Mouse (Mus musculus) stomach, postnatal 0 days (tissue): ENCODE data around the gene Gcfc2. TPM values are rescaled to one million over a fixed set of nuclear protein-coding genes. Genes with fewer than 3 reads are reported as not detected.

ENCODE experiments used
- ATAC-seq: fragments of 200-750 bp; cut with Nextera tagmentation; 2 replicates; pipeline ENCODE4 v1.8.0; 2017; ENCODE audit not compliant: low FRiP score, low TSS enrichment
- DNase-seq: peaks from one replicate; pipeline ENCODE4 v3.0.0-alpha.2; 2016; ENCODE audit warnings: low spot score
- H3K27ac ChIP-seq: fragments of 300-500 bp; sonication (generic); replicated peaks from 2 replicates; pipeline ENCODE4 v1.5.1; 2014; ENCODE audit warnings: mild to moderate bottlenecking, control low read depth
- H3K27me3 ChIP-seq: fragments of 300-500 bp; sonication (generic); 2 replicates; pipeline ENCODE4 v1.6.1; 2014; ENCODE audit warnings: low read length; ENCODE audit not compliant: control insufficient read depth, insufficient read depth
- H3K36me3 ChIP-seq: fragments of 300-500 bp; sonication (generic); 2 replicates; pipeline ENCODE4 v1.6.1; 2014; ENCODE audit warnings: low read length, mixed read lengths; ENCODE audit not compliant: control insufficient read depth, insufficient read depth
- H3K4me1 ChIP-seq: fragments of 300-500 bp; sonication (generic); replicated peaks from 2 replicates; pipeline ENCODE4 v1.6.1; 2014; ENCODE audit warnings: antibody characterized with exemption; ENCODE audit not compliant: control insufficient read depth, insufficient read depth
- H3K4me2 ChIP-seq: fragments of 300-500 bp; sonication (generic); replicated peaks from 2 replicates; pipeline ENCODE4 v1.6.1; 2014; ENCODE audit warnings: low read depth, mild to moderate bottlenecking, control low read depth, moderate library complexity
- H3K4me3 ChIP-seq: fragments of 300-500 bp; sonication (generic); 2 replicates; pipeline ENCODE4 v1.5.1; 2014; ENCODE audit warnings: low read depth, low read length, control low read depth
- H3K9ac ChIP-seq: fragments of 300-500 bp; sonication (generic); 2 replicates; pipeline ENCODE4 v1.6.1; 2014; ENCODE audit warnings: mild to moderate bottlenecking, low read length, control low read depth, mixed read lengths
- H3K9me3 ChIP-seq: fragments of 300-500 bp; sonication (generic); 2 replicates; pipeline ENCODE4 v1.6.1; 2016; ENCODE audit warnings: low read length; ENCODE audit not compliant: control insufficient read depth
- CTCF ChIP-seq: IDR thresholded peaks from 2 replicates; pipeline ENCODE4 v1.5.1; 2016; ENCODE audit warnings: antibody characterized with exemption, low read depth, mild to moderate bottlenecking, moderate library complexity
- EP300 ChIP-seq: optimal IDR thresholded peaks from 2 replicates; pipeline ENCODE3; 2016; ENCODE audit warnings: antibody characterized with exemption
- WGBS: fragments of 180-500 bp; shearing (Covaris S2); extraction: QIAGEN DNeasy Blood & Tissue Kit; methylation state at CpG from one replicate; pipeline ENCODE4 v1.1.7; 2014; 5-methylcytosine and 5-hydroxymethylcytosine counted together
- polyA plus RNA-seq: library from polyadenylated mRNA; unstranded; fragments of >200 nt; fragmentation: Nextera tagmentation; extraction: Ambion mirVana; gene quantifications from 2 replicates; pipeline ENCODE4 v1.2.1, GENCODE M21; 2015

The Gcfc2 gene
- 3.3 and 3.7 TPM in 2 replicates for polyA plus RNA-seq

DNA sequence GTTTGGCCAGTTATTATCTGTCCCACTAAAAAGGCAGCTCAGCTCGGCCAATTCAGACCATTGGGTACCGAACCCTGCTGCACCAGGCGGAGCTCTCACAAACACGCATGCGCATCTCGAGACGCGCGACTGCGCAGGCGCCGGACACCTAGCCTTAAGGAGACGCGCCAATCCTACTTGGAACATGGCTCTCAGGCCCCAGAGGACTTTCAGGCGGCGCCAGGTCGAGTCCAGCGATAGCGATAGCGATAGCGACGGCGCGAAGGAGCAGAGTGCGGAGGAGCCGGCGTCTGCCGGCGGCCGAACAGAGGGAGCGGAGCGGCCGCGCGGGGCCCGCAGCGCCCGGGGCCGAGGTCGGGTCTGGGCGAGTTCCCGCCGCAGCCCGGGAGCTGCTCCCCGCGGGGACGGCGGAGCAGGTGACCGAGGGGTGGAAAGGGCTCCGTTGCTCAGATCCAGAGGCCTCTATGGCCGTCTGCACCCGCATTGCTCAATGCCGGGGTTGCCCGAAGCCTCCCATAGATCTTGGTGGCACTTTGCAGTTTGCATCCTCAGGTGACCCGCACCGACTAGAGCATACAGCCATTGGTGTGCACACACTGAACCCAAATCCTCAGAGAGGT lies at the start of gene Gcfc2:
Gene Gcfc2, plus strand, starts transcription at position 147 of the 620 bp plus-strand sequence.
- ATAC-seq (peak; percentile 93), DNase-seq (peak; percentile 92)
- Histone ChIP-seq H3K9ac (peak within 1 kb of the TSS; percentile 92), H3K4me3 (peak within 1 kb of the TSS; percentile 91), H3K4me2 (peak within 1 kb of the TSS; percentile 84), H3K36me3 (no peaks in the 10 kb centered on the region), H3K27me3 (no peaks in the 10 kb centered on the region), H3K27ac (peak within 1 kb of the TSS; percentile 77), H3K4me1 (0 out of 2 replicates have a peak, but pooled peaks cover 3% of the 10 kb centered on the region), H3K9me3 (no peaks in the 10 kb centered on the region)
- under 1% methylated on average over 44 of the region's 56 CpGs for WGBS
- TF ChIP-seq EP300 (no peak), CTCF (0 out of 2 replicates have a peak, but pooled peaks have one; percentile 4)

DNA sequence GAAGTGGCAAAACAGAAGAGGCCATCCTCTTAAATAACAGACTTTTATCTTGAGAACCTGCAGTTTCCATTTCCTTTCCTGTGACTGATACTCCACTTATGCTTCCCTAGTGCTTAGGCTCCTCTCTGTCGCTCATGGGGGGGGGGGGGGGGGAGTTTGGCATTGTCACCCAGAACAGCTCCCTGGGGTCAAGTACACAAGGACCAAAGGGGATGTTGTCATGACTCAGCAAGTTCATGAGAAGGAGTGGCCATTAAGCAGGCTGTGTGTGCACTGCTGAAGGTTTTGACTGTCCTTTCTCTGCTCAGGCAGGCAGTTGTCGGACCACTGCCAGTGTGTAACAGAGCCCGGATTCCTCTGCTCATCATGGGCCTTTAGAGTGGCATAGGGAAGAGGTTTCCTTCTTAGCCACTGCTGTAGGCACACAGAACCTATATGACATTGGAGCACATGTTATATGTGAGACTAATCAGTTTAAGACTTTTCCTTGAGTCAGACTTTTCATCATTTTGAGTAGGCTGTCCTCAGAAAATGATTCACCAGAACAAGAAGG lies 27.7 kb upstream of the Gcfc2 start:
- Histone ChIP-seq H3K9me3 (no peaks in the 10 kb centered on the region), H3K4me3 (no peak overlapping the region), H3K4me2 (no peak overlapping the region), H3K27me3 (no peaks in the 10 kb centered on the region), H3K36me3 (no peaks in the 10 kb centered on the region), H3K4me1 (no peaks in the 10 kb centered on the region), H3K27ac (no peak overlapping the region), H3K9ac (no peak overlapping the region)
- no peak for DNase-seq
- ATAC-seq: no peak
- TF ChIP-seq EP300: no peak
- TF ChIP-seq CTCF: no peak
- 66% methylated on average over 3 of the region's 3 CpGs for WGBS

DNA sequence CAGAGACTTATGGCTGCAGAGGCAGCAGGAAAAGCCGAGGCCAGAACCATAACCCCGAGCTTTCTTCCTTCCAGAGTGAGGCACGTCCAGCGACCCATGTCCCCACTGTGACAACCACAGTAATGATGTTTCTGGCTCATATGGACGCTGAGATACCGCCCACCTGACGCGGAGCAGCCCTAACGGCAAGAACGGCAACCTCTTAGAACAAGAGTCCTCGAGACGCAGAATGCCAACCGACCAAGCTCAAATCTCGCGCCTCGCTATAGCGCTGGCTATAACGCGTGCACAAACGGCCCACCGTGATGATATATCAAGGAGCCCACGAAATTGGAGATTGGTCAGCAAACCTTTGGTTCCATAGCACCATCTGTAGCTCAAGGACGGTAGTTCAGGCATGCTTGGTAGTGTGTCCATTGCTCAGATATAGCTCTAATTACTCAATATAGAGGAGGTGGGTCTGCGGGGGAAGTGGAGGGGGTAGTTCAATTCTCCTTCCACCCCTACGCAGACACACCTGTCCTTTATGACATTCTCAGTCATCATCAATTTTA lies 13.1 kb upstream of the Gcfc2 start:
- Histone ChIP-seq H3K27ac (no peak overlapping the region), H3K9me3 (no peaks in the 10 kb centered on the region), H3K4me2 (no peak overlapping the region), H3K9ac (no peak overlapping the region), H3K4me3 (no peak overlapping the region), H3K36me3 (no peaks in the 10 kb centered on the region), H3K27me3 (no peaks in the 10 kb centered on the region), H3K4me1 (no peaks in the 10 kb centered on the region)
- no peak for DNase-seq
- TF ChIP-seq EP300 (no peak), CTCF (peak; percentile 14; the same call in 1 of the 2 replicates)
- ATAC-seq: no peak
- WGBS: 81% methylated on average over 25 of the region's 25 CpGs

DNA sequence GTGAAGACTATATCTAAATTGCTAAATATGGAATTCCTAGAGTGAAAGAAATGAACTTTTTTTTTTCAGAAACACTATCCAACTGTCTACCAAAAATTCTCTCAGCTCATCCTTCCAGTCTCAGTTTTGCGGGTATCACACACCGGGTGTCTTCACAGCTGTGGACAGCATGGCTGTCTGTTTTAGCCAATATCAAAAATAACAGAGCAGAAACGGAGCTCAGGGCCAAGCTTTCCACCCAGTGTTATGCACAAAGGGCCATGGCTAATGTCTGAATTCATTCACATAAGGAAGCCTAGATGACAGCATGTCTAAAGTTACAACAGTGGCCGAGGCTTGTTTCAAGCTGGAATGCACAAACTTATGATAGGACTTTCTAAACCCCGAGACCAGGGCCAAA lies 12.2 kb upstream of the Gcfc2 start:
- no peak for TF ChIP-seq CTCF
- TF ChIP-seq EP300: no peak
- Histone ChIP-seq H3K4me1 (no peaks in the 10 kb centered on the region), H3K4me3 (no peak overlapping the region), H3K9ac (no peak overlapping the region), H3K36me3 (no peaks in the 10 kb centered on the region), H3K27ac (no peak overlapping the region), H3K4me2 (no peak overlapping the region), H3K27me3 (no peaks in the 10 kb centered on the region), H3K9me3 (no peaks in the 10 kb centered on the region)
- ATAC-seq (no peak), DNase-seq (no peak)
- 76% methylated on average over 5 of the region's 5 CpGs for WGBS

DNA sequence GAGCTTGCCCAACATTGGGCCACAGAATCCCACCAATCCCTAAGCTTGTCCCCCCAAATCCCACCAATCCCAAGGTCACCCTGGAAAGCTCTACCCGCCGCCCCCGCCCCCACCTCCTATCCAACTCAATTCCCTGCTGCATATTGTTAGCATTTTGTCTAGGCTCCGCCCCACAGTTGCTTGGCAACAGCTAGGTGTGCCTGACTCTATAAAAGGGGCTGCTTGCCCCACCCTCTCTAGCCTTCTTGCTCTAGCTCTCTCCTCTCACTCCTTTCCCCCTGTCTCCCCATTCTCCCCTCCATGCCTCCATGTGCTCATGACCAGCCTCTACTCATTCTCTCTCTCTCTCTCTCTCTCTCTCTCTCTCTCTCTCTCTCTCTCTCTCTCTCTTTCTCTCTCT lies 11.8 kb upstream of the Gcfc2 start:
- no peak overlapping the region for H3K9ac ChIP-seq
- DNase-seq (no peak), ATAC-seq (no peak)
- no peaks in the 10 kb centered on the region for H3K9me3 ChIP-seq
- H3K36me3 ChIP-seq: no peaks in the 10 kb centered on the region
- H3K27me3 ChIP-seq: no peaks in the 10 kb centered on the region
- H3K4me1 ChIP-seq: no peaks in the 10 kb centered on the region
- TF ChIP-seq CTCF (no peak), EP300 (no peak)
- WGBS: 67% methylated on average over 4 of the region's 4 CpGs
- H3K27ac ChIP-seq: no peak overlapping the region
- no peak overlapping the region for H3K4me3 ChIP-seq
- H3K4me2 ChIP-seq: no peak overlapping the region

DNA sequence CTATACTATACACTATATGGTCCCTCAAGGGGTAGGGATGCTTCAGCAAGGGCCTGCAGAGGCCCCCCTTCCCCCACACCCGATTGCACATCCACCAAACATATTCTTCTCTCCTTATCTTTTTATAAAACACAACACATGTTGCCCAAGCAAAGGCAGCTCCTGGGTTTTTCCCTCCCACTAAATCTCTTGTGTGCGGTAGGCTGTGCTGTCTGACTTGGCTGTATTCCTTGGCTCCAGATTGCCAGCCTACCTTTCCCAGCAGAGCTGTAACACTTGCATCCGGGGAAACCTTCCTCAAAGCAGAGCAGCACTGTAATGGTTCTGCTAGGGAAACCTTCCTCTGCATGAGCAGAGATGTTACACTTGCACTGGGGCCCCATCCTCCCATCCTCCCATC lies 11.3 kb upstream of the Gcfc2 start:
- Histone ChIP-seq H3K9ac (no peak overlapping the region), H3K4me3 (no peak overlapping the region), H3K4me1 (no peaks in the 10 kb centered on the region), H3K4me2 (no peak overlapping the region), H3K27ac (no peak overlapping the region), H3K9me3 (no peaks in the 10 kb centered on the region), H3K27me3 (no peaks in the 10 kb centered on the region), H3K36me3 (no peaks in the 10 kb centered on the region)
- 72% methylated on average over 3 of the region's 3 CpGs for WGBS
- TF ChIP-seq EP300: no peak
- no peak for TF ChIP-seq CTCF
- DNase-seq (no peak), ATAC-seq (no peak)
